Mouse (Mus musculus) fat pad, adult 2 months (tissue): ENCODE results near the gene Csrnp2.

Experiments
- DNase-seq: peaks from one replicate; pipeline ENCODE4 v3.0.0-alpha.2; 2011; ENCODE audit warnings: low read depth, low spot score; ENCODE audit errors: extremely low read depth

The Csrnp2 gene

GRCm38 (mm10) chr15:100436112-100436511 is 59.2 kb downstream of the Csrnp2 start:
- DNase-seq = no peak

- no peak for DNase-seq
Measured at GRCm38 (mm10) chr15:100433234-100433633, 62.1 kb downstream of the Csrnp2 start.

- DNase-seq = no peak
Measured at GRCm38 (mm10) chr15:100429959-100430565, 65.2 kb downstream of the Csrnp2 start.
